Mouse (Mus musculus): ENCODE data around the gene Asb12. TPM values are rescaled to one million over a fixed set of nuclear protein-coding genes. Genes with fewer than 3 reads are reported as not detected.
A peak's percentile ranks its signal among the peaks of the same experiment; 100 is the strongest.
"Not testable (repeated sequence)": the region's sequence is repeated elsewhere in the genome, so short reads cannot be mapped to it uniquely, and the experiment has no call there.

The Asb12 gene
- total RNA-seq (2017): not detected in 2 replicates

GRCm38 (mm10) chrX:95557887-95558286 is at the start of gene Asb12, which contains the start of gene Pfn5:
Gene Asb12, minus strand, starts transcription at chrX:95557987.
Gene Pfn5, plus strand, starts transcription at chrX:95558104.
- ATAC-seq (ENCODE audit: extremely low read depth, insufficient number of reproducible peaks, low FRiP score, poor library complexity, severe bottlenecking): no peak

GRCm38 (mm10) chrX:95600609-95601008 is 42.8 kb upstream of the Asb12 start:
- no peak for ATAC-seq (ENCODE audit: extremely low read depth, insufficient number of reproducible peaks, low FRiP score, poor library complexity, severe bottlenecking)

GRCm38 (mm10) chrX:95554321-95554720 is 3.5 kb downstream of the Asb12 start:
- no peak for ATAC-seq (ENCODE audit: extremely low read depth, insufficient number of reproducible peaks, low FRiP score, poor library complexity, severe bottlenecking)

DNA sequence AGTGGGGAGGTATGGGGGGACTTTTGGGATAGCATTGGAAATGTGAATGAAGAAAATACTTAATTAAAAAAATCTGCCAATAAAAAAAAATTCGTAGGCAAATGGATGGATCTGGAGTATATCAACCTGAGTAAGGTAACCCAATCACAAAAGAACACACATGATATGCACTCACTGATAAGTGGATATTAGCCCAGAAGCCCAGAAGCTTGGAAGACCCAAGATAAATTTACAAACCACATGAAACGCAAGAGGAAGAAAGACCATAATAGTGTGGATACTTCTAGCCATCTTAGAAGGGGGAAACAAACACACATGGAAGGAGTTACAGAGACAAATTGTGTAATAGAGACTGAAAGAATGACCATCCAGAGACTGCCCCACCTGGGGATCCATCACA is 22.3 kb downstream of the Asb12 start:
- ATAC-seq (ENCODE audit: extremely low read depth, insufficient number of reproducible peaks, low FRiP score, poor library complexity, severe bottlenecking): not testable (repeated sequence)

GRCm38 (mm10) chrX:95525166-95525565 is 32.6 kb downstream of the Asb12 start:
- no peak for ATAC-seq (ENCODE audit: extremely low read depth, insufficient number of reproducible peaks, low FRiP score, poor library complexity, severe bottlenecking)

DNA sequence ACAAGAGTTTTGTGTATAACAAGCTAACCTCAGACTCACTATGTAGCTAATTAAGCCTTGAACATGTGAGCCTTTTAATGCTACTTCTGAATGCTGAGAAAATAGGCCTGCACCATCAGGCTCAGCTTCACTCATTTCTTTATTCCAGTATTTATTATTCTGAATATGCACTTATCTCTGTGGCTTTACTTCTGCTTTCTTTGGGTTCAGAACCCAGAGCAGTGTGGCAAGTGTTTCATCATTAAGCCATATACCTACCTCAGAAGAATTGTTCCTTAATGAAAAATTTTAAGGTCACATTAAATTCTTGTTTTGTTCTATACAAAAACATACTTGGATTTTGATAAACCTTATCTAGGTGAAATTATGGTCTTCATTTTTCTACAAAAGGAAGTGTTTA is 33.9 kb downstream of the Asb12 start:
- ATAC-seq (ENCODE audit: extremely low read depth, insufficient number of reproducible peaks, low FRiP score, poor library complexity, severe bottlenecking): no peak

- no peak for ATAC-seq (ENCODE audit: extremely low read depth, insufficient number of reproducible peaks, low FRiP score, poor library complexity, severe bottlenecking)
These were observed 100.6 kb downstream of the Asb12 start for GRCm38 (mm10) chrX:95457166-95457565.

DNA sequence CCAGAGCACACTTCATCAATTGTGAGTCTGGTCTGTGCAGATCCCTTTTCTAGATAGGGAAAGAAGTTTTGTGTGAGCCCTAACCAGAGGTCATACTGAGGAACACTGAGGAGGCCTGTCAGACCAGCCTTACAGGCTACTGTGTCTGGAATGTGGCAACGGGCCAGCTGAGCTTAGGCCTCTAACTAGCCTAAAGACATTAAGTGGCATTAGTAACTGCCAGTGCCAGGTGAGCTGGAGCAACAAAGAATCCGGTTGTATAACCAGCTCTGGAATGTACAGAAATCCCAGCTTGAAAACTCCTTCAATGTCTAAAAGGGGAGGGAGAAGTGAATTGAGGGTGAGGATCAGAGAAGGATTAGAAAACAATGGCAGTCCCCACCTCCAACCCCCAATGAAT is 111.9 kb downstream of the Asb12 start:
- ATAC-seq (ENCODE audit: extremely low read depth, insufficient number of reproducible peaks, low FRiP score, poor library complexity, severe bottlenecking): no peak

- ATAC-seq (ENCODE audit: extremely low read depth, insufficient number of reproducible peaks, low FRiP score, poor library complexity, severe bottlenecking): no peak
These were observed 112.6 kb downstream of the Asb12 start for GRCm38 (mm10) chrX:95445141-95445540.

DNA sequence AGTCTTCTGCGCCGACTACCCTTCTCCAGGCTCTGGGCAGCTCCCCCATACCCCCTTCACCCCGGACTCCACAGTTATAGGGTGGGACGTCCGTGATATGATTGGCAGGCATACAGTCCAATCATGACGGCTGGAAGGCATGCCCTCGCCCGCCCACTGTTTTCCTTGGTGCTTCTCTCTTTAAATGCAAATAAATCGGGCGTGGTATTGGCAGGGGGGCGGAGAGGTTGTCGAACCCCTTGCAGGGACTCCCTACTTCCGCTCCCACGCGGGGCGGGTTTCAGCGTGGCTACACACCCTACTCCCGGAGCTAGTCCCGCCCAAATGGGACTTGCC is 113.0 kb downstream of the Asb12 start, which contains the start of gene Amer1:
TSS of gene Amer1 (minus strand) at position 97 of the 336 bp plus-strand sequence.
- peak; percentile 94 for ATAC-seq (ENCODE audit: extremely low read depth, insufficient number of reproducible peaks, low FRiP score, poor library complexity, severe bottlenecking)

GRCm38 (mm10) chrX:95443898-95444775 is 113.7 kb downstream of the Asb12 start:
- ATAC-seq (ENCODE audit: extremely low read depth, insufficient number of reproducible peaks, low FRiP score, poor library complexity, severe bottlenecking): peak; percentile 44

DNA sequence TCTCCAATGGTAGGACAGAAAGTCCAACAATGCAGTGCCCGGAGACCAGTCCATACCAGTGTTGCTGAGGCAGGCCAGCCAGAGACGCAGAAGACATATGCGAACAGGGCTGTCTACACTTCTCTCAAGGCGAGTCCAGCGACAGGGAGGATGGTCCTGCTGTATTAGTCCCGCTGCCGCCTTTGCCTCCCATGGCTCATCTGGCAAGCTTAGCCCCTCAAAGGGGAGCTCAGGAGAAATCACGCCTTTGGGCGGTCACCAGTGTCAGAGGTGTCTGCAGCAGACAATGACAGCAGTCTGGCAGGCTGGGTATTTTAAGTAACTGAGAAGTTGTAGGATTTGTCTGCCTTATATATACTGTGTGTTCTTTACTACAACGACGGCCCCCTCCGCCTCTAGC is 114.4 kb downstream of the Asb12 start:
- no peak for ATAC-seq (ENCODE audit: extremely low read depth, insufficient number of reproducible peaks, low FRiP score, poor library complexity, severe bottlenecking)

DNA sequence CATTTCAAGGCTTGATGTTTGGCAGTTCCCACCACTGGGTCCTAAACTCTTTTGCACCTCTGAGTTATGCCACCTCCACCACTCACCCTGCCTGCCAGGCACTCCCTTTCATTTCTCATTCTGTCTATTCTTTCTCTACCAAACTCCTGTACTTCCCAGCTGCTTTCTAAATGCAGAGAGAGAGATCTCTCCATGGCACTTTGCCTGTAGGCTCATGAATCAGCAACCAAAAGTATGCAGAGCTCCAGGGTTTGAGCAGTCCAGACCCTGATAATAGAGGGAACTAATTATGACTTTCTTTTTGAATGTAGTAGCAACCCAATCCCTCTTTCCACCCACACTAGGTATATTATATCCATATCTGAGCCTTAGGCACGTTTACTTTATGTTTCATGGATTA is 115.5 kb downstream of the Asb12 start:
- no peak for ATAC-seq (ENCODE audit: extremely low read depth, insufficient number of reproducible peaks, low FRiP score, poor library complexity, severe bottlenecking)

GRCm38 (mm10) chrX:95441290-95441689 is 116.5 kb downstream of the Asb12 start:
- ATAC-seq (ENCODE audit: extremely low read depth, insufficient number of reproducible peaks, low FRiP score, poor library complexity, severe bottlenecking): no peak

GRCm38 (mm10) chrX:95438491-95438890 is 119.3 kb downstream of the Asb12 start:
- ATAC-seq (ENCODE audit: extremely low read depth, insufficient number of reproducible peaks, low FRiP score, poor library complexity, severe bottlenecking): no peak

DNA sequence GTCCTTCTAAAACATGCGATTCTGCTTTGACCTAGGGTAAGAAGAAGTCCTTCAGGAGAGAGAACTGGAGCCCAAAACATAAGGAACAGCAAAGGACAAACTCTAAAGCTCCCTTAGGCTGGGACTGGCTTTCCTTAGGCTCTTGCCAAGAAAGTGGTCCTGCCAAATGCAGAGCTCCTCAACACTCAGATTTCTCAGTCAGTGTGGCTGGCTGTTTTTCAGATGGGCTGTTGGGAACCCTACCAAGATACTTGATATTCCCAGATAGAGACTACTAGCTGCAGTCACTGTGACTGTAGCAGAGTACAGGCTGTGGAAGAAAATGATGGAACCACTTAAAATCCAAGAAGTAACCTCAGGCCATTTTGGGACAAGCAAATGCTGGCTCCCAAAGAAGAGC is 120.6 kb downstream of the Asb12 start:
- no peak for ATAC-seq (ENCODE audit: extremely low read depth, insufficient number of reproducible peaks, low FRiP score, poor library complexity, severe bottlenecking)

Other genes with a start within 250 kb of the Asb12 start
- gene Amer1, start 113.1 kb downstream of the Asb12 start, total RNA-seq (2017): 5.8 and 6.2 TPM in 2 replicates
- gene Pfn5, start 117 bp upstream of the Asb12 start, total RNA-seq (2017): not detected in 2 replicates
- gene Zc4h2, start 100.5 kb upstream of the Asb12 start, total RNA-seq (2017): 1.7 and 2.8 TPM in 2 replicates
- 0.12 and 0.74 TPM in 2 replicates for gene Zc3h12b, start 153.7 kb upstream of the Asb12 start, total RNA-seq (2017)

Measured in neutrophil, adult 5-6 weeks (primary cell).